Mouse (Mus musculus) intestine, postnatal 0 days (tissue): ENCODE results near the gene Notch1. TPM values are rescaled to one million over a fixed set of nuclear protein-coding genes. Genes with fewer than 3 reads are reported as not detected.

Source experiments
- ATAC-seq: fragments of 200-750 bp; cut with Nextera tagmentation; 2 replicates; pipeline ENCODE4 v1.8.0; 2017; ENCODE audit warnings: mild to moderate bottlenecking, moderate TSS enrichment, moderate library complexity
- H3K27ac ChIP-seq: fragments of 300-500 bp; sonication (generic); 2 replicates; pipeline ENCODE4 v1.5.1; 2014; ENCODE audit warnings: mild to moderate bottlenecking, low read depth, low read length, moderate library complexity
- H3K27me3 ChIP-seq: fragments of 300-500 bp; sonication (generic); replicated peaks from 2 replicates; pipeline ENCODE4 v1.6.1; 2014; ENCODE audit warnings: low read length, mixed read lengths; ENCODE audit not compliant: control insufficient read depth, insufficient read depth
- H3K36me3 ChIP-seq: fragments of 300-500 bp; sonication (generic); 2 replicates; pipeline ENCODE4 v1.6.1; 2014; ENCODE audit warnings: mild to moderate bottlenecking, moderate library complexity; ENCODE audit not compliant: control insufficient read depth, insufficient read depth
- H3K4me1 ChIP-seq: fragments of 300-500 bp; sonication (generic); replicated peaks from 2 replicates; pipeline ENCODE4 v1.6.1; 2014; ENCODE audit warnings: antibody characterized with exemption, low read length, mixed read lengths; ENCODE audit not compliant: control insufficient read depth, insufficient read depth
- H3K4me2 ChIP-seq: fragments of 300-500 bp; sonication (generic); replicated peaks from 2 replicates; pipeline ENCODE4 v1.6.1; 2014; ENCODE audit warnings: low read depth, mild to moderate bottlenecking, moderate library complexity
- H3K4me3 ChIP-seq: fragments of 300-500 bp; sonication (generic); 2 replicates; pipeline ENCODE4 v1.5.1; 2014; ENCODE audit warnings: low read depth, low read length
- H3K9ac ChIP-seq: fragments of 300-500 bp; sonication (generic); 2 replicates; pipeline ENCODE4 v1.6.1; 2014; ENCODE audit warnings: mild to moderate bottlenecking, low read depth, low read length
- H3K9me3 ChIP-seq: fragments of 300-500 bp; sonication (generic); 2 replicates; pipeline ENCODE4 v1.6.1; 2016; ENCODE audit warnings: mixed run types; ENCODE audit not compliant: control insufficient read depth
- CTCF ChIP-seq: sonication (generic); IDR thresholded peaks from 2 replicates; pipeline ENCODE4 v1.5.1; 2016; ENCODE audit warnings: low read depth, mild to moderate bottlenecking, control low read depth, antibody characterized with exemption, moderate library complexity
- WGBS: fragments of 180-500 bp; shearing (Covaris S2); extraction: QIAGEN DNeasy Blood & Tissue Kit; methylation state at CpG from one replicate; pipeline ENCODE4 v1.1.7; 2014; 5-methylcytosine and 5-hydroxymethylcytosine counted together
- polyA plus RNA-seq: library from polyadenylated mRNA; unstranded; fragments of >200 nt; fragmentation: Nextera tagmentation; extraction: Ambion mirVana; gene quantifications from 2 replicates; pipeline ENCODE4 v1.2.1, GENCODE M21; 2015

The Notch1 gene
- polyA plus RNA-seq, 1 experiment from 2014 or later: 3.6 TPM

DNA sequence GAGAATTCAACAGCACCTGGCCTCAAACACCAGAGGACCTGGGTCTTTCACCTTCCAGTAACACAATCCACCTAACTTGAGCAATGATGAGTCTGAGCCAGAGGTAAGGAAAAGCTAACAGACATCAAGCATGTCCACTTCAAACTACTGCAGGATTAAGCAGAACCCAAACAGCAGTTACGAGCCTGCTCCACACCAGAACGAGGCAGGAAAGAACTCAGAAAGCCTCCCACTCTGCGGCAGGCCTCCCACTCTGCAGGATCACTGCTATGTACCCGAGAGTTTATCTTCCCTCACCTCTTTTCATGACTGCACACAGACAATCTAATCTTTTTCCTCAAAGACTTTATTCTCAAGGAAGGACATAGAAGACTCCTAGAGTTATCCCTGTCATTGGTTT lies 79.2 kb downstream of the Notch1 start:
- H3K4me2 ChIP-seq: no peak overlapping the region
- peak overlapping the region; percentile 17; the same call in 1 of the 2 replicates for H3K9ac ChIP-seq
- H3K36me3 ChIP-seq: peaks cover 91% of the 10 kb centered on the region
- H3K4me1 ChIP-seq: no peaks in the 10 kb centered on the region
- 59% methylated on average over 4 of the region's 4 CpGs for WGBS
- H3K27me3 ChIP-seq: no peaks in the 10 kb centered on the region
- no peaks in the 10 kb centered on the region for H3K9me3 ChIP-seq
- no peak for TF ChIP-seq CTCF
- no peak for ATAC-seq
- H3K4me3 ChIP-seq: no peak overlapping the region
- peak overlapping the region; percentile 28; the same call in 1 of the 2 replicates for H3K27ac ChIP-seq

DNA sequence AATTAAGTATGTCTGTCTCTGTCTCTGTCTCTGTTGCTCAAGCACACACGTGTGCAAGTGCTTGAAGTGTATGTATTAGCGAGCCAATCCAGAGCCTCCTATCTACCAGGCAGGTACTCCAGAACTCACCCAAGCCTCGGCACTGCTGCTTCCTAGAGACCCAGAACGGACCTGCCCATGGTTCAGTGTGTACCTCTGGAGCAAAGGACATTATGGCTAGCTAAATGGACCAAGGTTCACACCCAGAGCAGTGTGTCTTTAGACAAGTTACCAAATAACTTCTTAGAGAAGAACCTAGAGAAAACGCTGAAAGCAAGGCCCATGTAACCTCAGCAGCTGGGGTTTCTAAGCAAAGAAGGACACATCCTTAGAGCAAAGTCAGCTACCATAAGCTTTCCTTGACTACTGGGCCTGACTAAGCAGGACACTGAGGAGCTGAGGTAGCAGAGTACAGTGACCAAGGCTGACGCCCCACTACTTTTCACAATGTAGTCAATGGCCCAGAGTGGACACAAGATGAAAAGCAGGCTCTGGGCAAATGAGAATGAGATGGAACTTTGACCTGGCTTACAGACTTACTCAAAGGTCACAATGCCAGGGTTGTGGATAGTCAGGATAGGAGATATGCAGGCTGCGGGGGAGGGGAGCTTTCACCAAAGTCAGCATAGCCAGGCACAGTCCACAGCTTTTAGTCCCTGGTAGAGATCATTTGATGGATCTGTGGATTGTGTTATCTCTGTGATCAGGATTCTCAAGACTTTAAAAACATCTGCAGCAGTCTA lies 81.5 kb downstream of the Notch1 start:
- Histone ChIP-seq H3K9ac (no peak overlapping the region), H3K4me1 (no peaks in the 10 kb centered on the region), H3K9me3 (no peaks in the 10 kb centered on the region), H3K4me2 (no peak overlapping the region), H3K36me3 (peaks cover 89% of the 10 kb centered on the region), H3K27ac (peak overlapping the region; percentile 66), H3K27me3 (no peaks in the 10 kb centered on the region), H3K4me3 (no peak overlapping the region)
- peak; percentile 73 for ATAC-seq
- TF ChIP-seq CTCF: no peak
- WGBS: 77% methylated on average over 7 of the region's 7 CpGs

- 96% methylated on average over 5 of the region's 5 CpGs for WGBS
- Histone ChIP-seq H3K27ac (no peak overlapping the region), H3K4me2 (no peak overlapping the region), H3K4me3 (no peak overlapping the region), H3K4me1 (no peaks in the 10 kb centered on the region), H3K27me3 (no peaks in the 10 kb centered on the region), H3K36me3 (peaks cover 96% of the 10 kb centered on the region), H3K9me3 (no peaks in the 10 kb centered on the region), H3K9ac (no peak overlapping the region)
- ATAC-seq: no peak
- 0 out of 2 replicates have a peak, but pooled peaks have one; percentile 9 for TF ChIP-seq CTCF
These were observed 86.6 kb downstream of the Notch1 start for GRCm38 (mm10) chr2:26429851-26430250.

- ATAC-seq: no peak
- H3K4me3 ChIP-seq: no peak overlapping the region
- TF ChIP-seq CTCF: no peak
- no peaks in the 10 kb centered on the region for H3K9me3 ChIP-seq
- H3K36me3 ChIP-seq: peaks cover 99% of the 10 kb centered on the region
- WGBS: 96% methylated on average over 2 of the region's 2 CpGs
- no peak overlapping the region for H3K9ac ChIP-seq
- no peak overlapping the region for H3K27ac ChIP-seq
- H3K27me3 ChIP-seq: no peaks in the 10 kb centered on the region
- no peaks in the 10 kb centered on the region for H3K4me1 ChIP-seq
- H3K4me2 ChIP-seq: no peak overlapping the region
These were observed 91.9 kb downstream of the Notch1 start for GRCm38 (mm10) chr2:26424541-26424940.

GRCm38 (mm10) chr2:26423086-26423485 lies 93.4 kb downstream of the Notch1 start:
- no peak overlapping the region for H3K4me2 ChIP-seq
- TF ChIP-seq CTCF: no peak
- H3K9ac ChIP-seq: no peak overlapping the region
- H3K36me3 ChIP-seq: peaks cover 95% of the 10 kb centered on the region
- H3K4me3 ChIP-seq: no peak overlapping the region
- no peaks in the 10 kb centered on the region for H3K27me3 ChIP-seq
- WGBS: 63% methylated on average over 1 of the region's 1 CpGs
- no peaks in the 10 kb centered on the region for H3K9me3 ChIP-seq
- no peaks in the 10 kb centered on the region for H3K4me1 ChIP-seq
- H3K27ac ChIP-seq: peak overlapping the region; percentile 15; the same call in 1 of the 2 replicates
- peak; percentile 89 for ATAC-seq

- H3K4me1 ChIP-seq: no peaks in the 10 kb centered on the region
- ATAC-seq: no peak
- no peaks in the 10 kb centered on the region for H3K27me3 ChIP-seq
- peaks cover 95% of the 10 kb centered on the region for H3K36me3 ChIP-seq
- H3K9ac ChIP-seq: no peak overlapping the region
- H3K4me2 ChIP-seq: no peak overlapping the region
- no peak overlapping the region for H3K27ac ChIP-seq
- 95% methylated on average over 2 of the region's 2 CpGs for WGBS
- TF ChIP-seq CTCF: no peak
- no peak overlapping the region for H3K4me3 ChIP-seq
- H3K9me3 ChIP-seq: no peaks in the 10 kb centered on the region
These were observed 94.5 kb downstream of the Notch1 start for GRCm38 (mm10) chr2:26421969-26422368.
